ENCODE assay signal across 14 mouse cellular contexts in the genomic region with DNA sequence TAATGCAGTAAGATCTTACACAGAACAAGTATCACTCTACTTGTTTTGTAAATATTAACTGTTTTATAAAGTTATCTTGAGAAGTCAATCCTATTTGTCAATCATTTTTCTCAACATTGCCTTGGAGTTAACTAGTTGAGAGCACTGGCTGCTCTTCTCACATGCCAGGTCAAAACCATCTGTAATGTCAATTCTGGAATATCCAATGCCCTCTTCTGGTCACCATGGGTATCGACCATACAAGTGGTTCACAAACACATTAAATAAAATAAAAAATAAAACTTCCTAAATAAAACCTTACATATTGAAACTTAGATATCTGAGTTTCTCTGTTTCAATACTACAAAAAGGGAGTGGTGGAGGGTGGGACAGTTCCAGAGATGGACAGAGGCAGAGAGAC.
DNase-seq lines count a peak whose midpoint lies in the region; ATAC-seq and TF ChIP-seq lines count a peak whose summit lies in the region.
"Had no signal": no experiment of that assay in that cellular context is flagged by ENCODE, and none has a peak within 500 bp of the region (broad histone marks: within the 10 kb centered on the region; RNA-seq: fewer than 3 reads in every experiment).

No protein-coding gene starts in this region.

- H3K27ac ChIP-seq in intestine, postnatal 0 days (ENCODE audit: low read depth, low read length), result no peak overlapping the region
- H3K27ac ChIP-seq in intestine, embryonic 16.5 days (ENCODE audit: low read length), result no peak overlapping the region
- H3K27ac ChIP-seq in stomach, postnatal 0 days (replicated peaks), result no peak overlapping the region
- H3K27ac ChIP-seq: embryonic facial prominence, embryonic 12.5 days; forebrain, embryonic 12.5 days; liver, embryonic 14.5 days had no signal

- H3K27me3 ChIP-seq in intestine, postnatal 0 days (replicated peaks; ENCODE audit: control insufficient read depth, insufficient read depth, low read length), result no peaks in the 10 kb centered on the region
- H3K27me3 ChIP-seq in intestine, embryonic 16.5 days (replicated peaks; ENCODE audit: control insufficient read depth, insufficient read depth, low read length), result no peaks in the 10 kb centered on the region
- no peaks in the 10 kb centered on the region for H3K27me3 ChIP-seq in stomach, postnatal 0 days (ENCODE audit: control insufficient read depth, insufficient read depth, low read length)
- H3K27me3 ChIP-seq: embryonic facial prominence, embryonic 12.5 days; forebrain, embryonic 12.5 days had no signal

- 39% methylated on average over 1 of the region's 1 CpGs for WGBS in intestine, postnatal 0 days
- 34% methylated on average over 1 of the region's 1 CpGs for WGBS in intestine, embryonic 16.5 days
- 40% methylated on average over 1 of the region's 1 CpGs for WGBS in stomach, postnatal 0 days

- no peaks in the 10 kb centered on the region for H3K4me1 ChIP-seq in intestine, postnatal 0 days (replicated peaks; ENCODE audit: control insufficient read depth, insufficient read depth, low read length)
- no peaks in the 10 kb centered on the region for H3K4me1 ChIP-seq in intestine, embryonic 16.5 days (ENCODE audit: control insufficient read depth, insufficient read depth, low read length)
- H3K4me1 ChIP-seq in stomach, postnatal 0 days (replicated peaks; ENCODE audit: control insufficient read depth, insufficient read depth), result no peaks in the 10 kb centered on the region
- H3K4me1 ChIP-seq: embryonic facial prominence, embryonic 12.5 days; forebrain, embryonic 12.5 days had no signal

- no peak overlapping the region for H3K9ac ChIP-seq in intestine, postnatal 0 days (ENCODE audit: low read depth, low read length)
- no peak overlapping the region for H3K9ac ChIP-seq in intestine, embryonic 16.5 days (ENCODE audit: low read depth, low read length)
- H3K9ac ChIP-seq in stomach, postnatal 0 days (ENCODE audit: low read length), result no peak overlapping the region
- H3K9ac ChIP-seq: embryonic facial prominence, embryonic 12.5 days; forebrain, embryonic 12.5 days; liver, embryonic 14.5 days had no signal

- H3K4me2 ChIP-seq in intestine, postnatal 0 days (replicated peaks; ENCODE audit: low read depth), result no peak overlapping the region
- no peak overlapping the region for H3K4me2 ChIP-seq in intestine, embryonic 16.5 days (ENCODE audit: low read depth, low read length)
- H3K4me2 ChIP-seq in stomach, postnatal 0 days (replicated peaks; ENCODE audit: low read depth), result no peak overlapping the region
- H3K4me2 ChIP-seq: embryonic facial prominence, embryonic 12.5 days; forebrain, embryonic 12.5 days had no signal

- no peaks in the 10 kb centered on the region for H3K9me3 ChIP-seq in intestine, postnatal 0 days (ENCODE audit: control insufficient read depth)
- H3K9me3 ChIP-seq in intestine, embryonic 16.5 days (ENCODE audit: control insufficient read depth, low read length), result no peaks in the 10 kb centered on the region
- H3K9me3 ChIP-seq in stomach, postnatal 0 days (ENCODE audit: control insufficient read depth, low read length), result no peaks in the 10 kb centered on the region
- H3K9me3 ChIP-seq: embryonic facial prominence, embryonic 12.5 days; forebrain, embryonic 12.5 days had no signal

- peak; percentile 11 for DNase-seq in thymus, postnatal 4 days
- DNase-seq in thymus, postnatal 14 days, result no peak
- DNase-seq in ZHBTc4 (ENCODE audit: low read depth, low spot score), result peak; percentile 7
- DNase-seq in stomach, postnatal 0 days (ENCODE audit: low spot score), result no peak
- no peak for DNase-seq in adrenal gland, adult (ENCODE audit: inconsistent age in 2 of 2, low spot score in 1 of 2)
- DNase-seq in frontal cortex, postnatal 36 days (ENCODE audit: low spot score in 2 of 2), result no peak
- DNase-seq: heart, postnatal 36 days; kidney, postnatal 10 days; right cerebral cortex, postnatal 25 days had no signal

- H3K4me3 ChIP-seq in intestine, postnatal 0 days (ENCODE audit: low read depth, low read length), result no peak overlapping the region
- H3K4me3 ChIP-seq in intestine, embryonic 16.5 days (ENCODE audit: low read length), result no peak overlapping the region
- no peak overlapping the region for H3K4me3 ChIP-seq in stomach, postnatal 0 days (ENCODE audit: low read depth, low read length)
- H3K4me3 ChIP-seq: embryonic facial prominence, embryonic 12.5 days; forebrain, embryonic 12.5 days had no signal

- TF ChIP-seq CTCF in intestine, postnatal 0 days (IDR thresholded peaks at IDR 0.05; ENCODE audit: low read depth), result peak; percentile 51
- TF ChIP-seq CTCF in stomach, postnatal 0 days (IDR thresholded peaks at IDR 0.05; ENCODE audit: low read depth), result peak; percentile 54

- ATAC-seq in intestine, postnatal 0 days, result no peak
- no peak for ATAC-seq in intestine, embryonic 16.5 days
- no peak for ATAC-seq in stomach, postnatal 0 days (ENCODE audit: low FRiP score, low TSS enrichment)

- H3K36me3 ChIP-seq in intestine, postnatal 0 days (ENCODE audit: control insufficient read depth, insufficient read depth), result no peaks in the 10 kb centered on the region
- H3K36me3 ChIP-seq in intestine, embryonic 16.5 days (ENCODE audit: control insufficient read depth, insufficient read depth, low read length), result no peaks in the 10 kb centered on the region
- H3K36me3 ChIP-seq in stomach, postnatal 0 days (ENCODE audit: control insufficient read depth, insufficient read depth, low read length), result no peaks in the 10 kb centered on the region
- H3K36me3 ChIP-seq: embryonic facial prominence, embryonic 12.5 days; forebrain, embryonic 12.5 days had no signal

- TF ChIP-seq EP300 in stomach, postnatal 0 days (optimal IDR thresholded peaks at IDR 0.05), result no peak

Comparison
In these comparisons a context has a peak if more than half of its experiments do, and no peak if none do; other contexts are left out.
1. DNase-seq: peak in thymus, postnatal 4 days (single experiment) and ZHBTc4 (single experiment); none in thymus, postnatal 14 days (single experiment), stomach, postnatal 0 days (single experiment), adrenal gland, adult (0 of 2) and frontal cortex, postnatal 36 days (0 of 2).